Mouse (Mus musculus) CH12.LX (cell line): ENCODE data around the gene Tut7. TPM values are rescaled to one million over a fixed set of nuclear protein-coding genes. Genes with fewer than 3 reads are reported as not detected.

Experiments used
- DNase-seq: peaks from one replicate; pipeline ENCODE4 v3.0.0-alpha.2; 2013; ENCODE audit errors: extremely low read depth
- H3K27ac ChIP-seq: 2 replicates; pipeline ENCODE4 v1.5.1; 2012; ENCODE audit warnings: low read depth, mild to moderate bottlenecking, control low read depth, moderate library complexity; ENCODE audit not compliant: insufficient read depth
- H3K27me3 ChIP-seq: replicated peaks from 2 replicates; pipeline ENCODE3; 2012; ENCODE audit warnings: inconsistent platforms
- H3K36me3 ChIP-seq, 2 experiments: replicated peaks in 1 of 2; 2 replicates each; pipeline versions ENCODE3 to v1.6.1; 2012; ENCODE audit warnings: inconsistent platforms in 1 of 2, low read length in 1 of 2, mild to moderate bottlenecking in 1 of 2, mixed read lengths in 1 of 2, moderate library complexity in 1 of 2; ENCODE audit not compliant: control insufficient read depth in 1 of 2, insufficient read depth in 1 of 2
- H3K4me1 ChIP-seq, 2 experiments: 2 replicates each; pipeline ENCODE4 v1.6.1; 2012; ENCODE audit warnings: inconsistent platforms in 1 of 2, moderate library complexity in 1 of 2; ENCODE audit not compliant: insufficient read depth in 2 of 2, control insufficient read depth in 1 of 2
- H3K4me2 ChIP-seq: 2 replicates; pipeline ENCODE4 v1.6.1; 2012; ENCODE audit warnings: low read depth, mild to moderate bottlenecking, control low read depth; ENCODE audit not compliant: poor library complexity, insufficient read depth, severe bottlenecking
- H3K4me3 ChIP-seq, 3 experiments: fragments of 150-350 bp in 1 of 3; sonication (generic) in 1 of 3; replicated peaks in 1 of 3; 2 replicates each; pipeline versions ENCODE3 to v1.5.1; 2011 to 2012; ENCODE audit warnings: low read depth in 2 of 3, low read length in 2 of 3, mild to moderate bottlenecking in 2 of 3, moderate library complexity in 2 of 3, control low read depth in 1 of 3, improper control_type of control experiment in 1 of 3, inconsistent platforms in 1 of 3, mixed read lengths in 1 of 3; ENCODE audit not compliant: poor library complexity in 1 of 3
- H3K79me2 ChIP-seq: replicated peaks from 2 replicates; pipeline ENCODE4 v1.6.1; 2012; ENCODE audit warnings: mild to moderate bottlenecking, moderate library complexity; ENCODE audit not compliant: control insufficient read depth, poor library complexity, insufficient read depth, severe bottlenecking; ENCODE audit errors: extremely low read depth
- H3K9ac ChIP-seq: 2 replicates; pipeline ENCODE4 v1.6.1; 2012; ENCODE audit warnings: low read depth, mild to moderate bottlenecking, control low read depth, moderate library complexity; ENCODE audit not compliant: insufficient read depth
- H3K9me3 ChIP-seq: replicated peaks from 2 replicates; pipeline ENCODE3; 2012; ENCODE audit warnings: low read length, inconsistent platforms, mixed read lengths
- CHD1 ChIP-seq: IDR thresholded peaks from 2 replicates; pipeline ENCODE4 v1.6.1; 2012; ENCODE audit warnings: low read depth, low read length, improper control_type of control experiment, inconsistent platforms
- CTCF ChIP-seq, 2 experiments: IDR thresholded peaks in 1 of 2; conservative IDR thresholded peaks in 1 of 2; 2 replicates each; pipeline ENCODE4 v1.5.1; 2011 to 2012; ENCODE audit warnings: low read depth in 2 of 2, low read length in 2 of 2, improper control_type of control experiment in 1 of 2, inconsistent platforms in 1 of 2, mild to moderate bottlenecking in 1 of 2, moderate library complexity in 1 of 2
- EP300 ChIP-seq: IDR thresholded peaks from 2 replicates; pipeline ENCODE4 v1.6.1; 2011; ENCODE audit warnings: low read length, improper control_type of control experiment
- GABPA ChIP-seq: IDR thresholded peaks from 2 replicates; pipeline ENCODE4 v1.6.1; 2012; ENCODE audit warnings: low read depth, low read length, improper control_type of control experiment, inconsistent platforms; ENCODE audit not compliant: insufficient replicate concordance
- HCFC1 ChIP-seq: IDR thresholded peaks from 2 replicates; pipeline ENCODE4 v1.6.1; 2012; ENCODE audit warnings: low read depth, mild to moderate bottlenecking, inconsistent platforms, low read length, improper control_type of control experiment
- JUN ChIP-seq: IDR thresholded peaks from 2 replicates; pipeline ENCODE4 v1.6.1; 2011; ENCODE audit warnings: low read depth, mild to moderate bottlenecking, low read length, improper control_type of control experiment, moderate library complexity; ENCODE audit not compliant: insufficient read depth
- JUND ChIP-seq: conservative IDR thresholded peaks from 2 replicates; pipeline ENCODE4 v1.6.1; 2011; ENCODE audit warnings: low read depth, low read length, improper control_type of control experiment
- KAT2A ChIP-seq: IDR thresholded peaks from 2 replicates; pipeline ENCODE4 v1.6.1; 2012; ENCODE audit warnings: low read length, improper control_type of control experiment, inconsistent platforms; ENCODE audit not compliant: insufficient replicate concordance
- MAFK ChIP-seq: IDR thresholded peaks from 2 replicates; pipeline ENCODE4 v1.6.1; 2011; ENCODE audit warnings: low read length, improper control_type of control experiment; ENCODE audit not compliant: insufficient replicate concordance
- MXI1 ChIP-seq: IDR thresholded peaks from 2 replicates; pipeline ENCODE4 v1.6.1; 2011; ENCODE audit warnings: mild to moderate bottlenecking, low read depth, low read length, improper control_type of control experiment
- NELFE ChIP-seq: IDR thresholded peaks from 2 replicates; pipeline ENCODE4 v1.6.1; 2011; ENCODE audit warnings: low read depth, low read length, improper control_type of control experiment
- PAX5 ChIP-seq: IDR thresholded peaks from 2 replicates; pipeline ENCODE4 v1.6.1; 2012; ENCODE audit warnings: low read length, inconsistent platforms, mixed read lengths
- POLR2AphosphoS2 ChIP-seq: IDR thresholded peaks from 2 replicates; pipeline ENCODE4 v1.6.1; 2011; ENCODE audit warnings: low read depth, low read length, improper control_type of control experiment
- RAD21 ChIP-seq: IDR thresholded peaks from 2 replicates; pipeline ENCODE4 v1.6.1; 2011; ENCODE audit warnings: low read depth, mild to moderate bottlenecking, low read length, improper control_type of control experiment, moderate library complexity
- RCOR1 ChIP-seq: conservative IDR thresholded peaks from 2 replicates; pipeline ENCODE4 v1.6.1; 2012; ENCODE audit warnings: low read depth, mild to moderate bottlenecking, inconsistent platforms, low read length, improper control_type of control experiment
- SIN3A ChIP-seq: IDR thresholded peaks from 2 replicates; pipeline ENCODE4 v1.6.1; 2012; ENCODE audit warnings: low read length, improper control_type of control experiment, inconsistent platforms
- SMC3 ChIP-seq: IDR thresholded peaks from 2 replicates; pipeline ENCODE4 v1.6.1; 2011; ENCODE audit warnings: low read depth, low read length, improper control_type of control experiment
- UBTF ChIP-seq: IDR thresholded peaks from 2 replicates; pipeline ENCODE4 v1.6.1; 2012; ENCODE audit warnings: low read depth, mild to moderate bottlenecking, inconsistent platforms, low read length, improper control_type of control experiment, moderate library complexity
- USF2 ChIP-seq: conservative IDR thresholded peaks from 2 replicates; pipeline ENCODE4 v1.6.1; 2011; ENCODE audit warnings: low read depth, low read length, improper control_type of control experiment
- ZC3H11A ChIP-seq: IDR thresholded peaks from 2 replicates; pipeline ENCODE4 v1.6.1; 2012; ENCODE audit warnings: low read depth, mild to moderate bottlenecking, inconsistent platforms, low read length, improper control_type of control experiment
- ZKSCAN1 ChIP-seq: IDR thresholded peaks from 2 replicates; pipeline ENCODE4 v1.6.1; 2012; ENCODE audit warnings: low read depth, inconsistent platforms, low read length, improper control_type of control experiment, borderline replicate concordance
- ZMIZ1 ChIP-seq: IDR thresholded peaks from 2 replicates; pipeline ENCODE4 v1.6.1; 2012; ENCODE audit warnings: low read depth, mild to moderate bottlenecking, inconsistent platforms, low read length, improper control_type of control experiment
- dilution Hi-C: fragments of 300-500 bp; cut with MboI; formaldehyde crosslinking; loops from 2 replicates; pipeline ENCODE4 v1.14.3; 2020; ENCODE audit warnings: low sequenced_read_pairs; ENCODE audit not compliant: extremely low pct_unique_long_range_greater_than_20kb, extremely low pct_ligation_motif_present
- in situ Hi-C: fragments of 300-500 bp; cut with MboI; formaldehyde crosslinking; loops from 3 replicates; pipeline ENCODE4 v1.14.3; 2019; ENCODE audit warnings: low sequenced_read_pairs, low pct_ligation_motif_present, low pct_unique_long_range_greater_than_20kb, mixed read lengths
- polyA plus RNA-seq: library from polyadenylated mRNA; unstranded; fragments of >175 nt; gene quantifications from 2 replicates; pipeline ENCODE4 v1.2.1, GENCODE M21; 2012; ENCODE audit warnings: low read depth; ENCODE audit not compliant: insufficient read length
- total RNA-seq, 2 experiments: library from RNA; depleted of rRNA; stranded (reverse); fragments of 300-350 nt in 1 of 2; fragments of >200 nt in 1 of 2; gene quantifications; 2 replicates each; pipeline ENCODE4 v1.2.3; 2012 to 2014

Gene Tut7
- total and polyA plus RNA-seq, 3 experiments, result 14.3 to 21.6 (median 17.9) TPM

DNA sequence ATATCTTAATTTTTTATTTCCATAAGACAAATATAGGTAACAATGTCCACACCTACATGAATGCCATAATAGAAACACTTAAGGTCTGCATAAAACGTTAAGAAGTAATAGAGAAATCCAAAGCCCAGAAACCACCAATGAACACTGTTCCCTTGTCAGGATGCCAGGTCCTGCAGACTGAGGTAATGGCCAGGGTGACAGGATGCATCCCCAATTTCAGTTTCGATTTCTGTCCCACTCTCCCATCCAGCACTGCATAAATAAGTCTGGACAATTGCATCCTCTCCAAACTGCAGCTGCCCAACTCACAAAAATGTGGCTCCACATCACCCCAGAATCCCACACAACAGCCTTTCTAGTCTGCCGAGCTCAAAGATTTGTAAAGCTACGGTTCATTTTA is 2.8 kb downstream of the Tut7 start:
- Histone ChIP-seq H3K4me3 (peak overlapping the region; percentile 1 to 78 (median 32)), H3K27ac (no peak overlapping the region), H3K4me2 (peak overlapping the region; percentile 95), H3K9me3 (no peaks in the 10 kb centered on the region), H3K27me3 (peaks cover 2% of the 10 kb centered on the region), H3K36me3 (peaks cover 20 to 39% of the 10 kb centered on the region in 2 experiments), H3K9ac (0 out of 2 replicates have a peak overlapping the region, but pooled peaks have one; percentile 37), H3K79me2 (peaks cover 37% of the 10 kb centered on the region), H3K4me1 (peaks cover 11 to 43% of the 10 kb centered on the region in 2 experiments; a peak in 3 of 4 replicates)
- no peak for TF ChIP-seq GABPA
- no peak for TF ChIP-seq ZMIZ1
- no peak for TF ChIP-seq EP300
- no peak for TF ChIP-seq ZC3H11A
- no peak for TF ChIP-seq USF2
- no peak for TF ChIP-seq ZKSCAN1
- no peak for TF ChIP-seq CHD1
- no peak for TF ChIP-seq SMC3
- TF ChIP-seq POLR2AphosphoS2, result no peak
- no peak for TF ChIP-seq MXI1
- no peak for TF ChIP-seq PAX5
- in situ Hi-C loops, result no loop called here
- DNase-seq, result no peak
- dilution Hi-C loops, result no loop called here

- no peak overlapping the region for H3K4me2 ChIP-seq
Observed at GRCm38 (mm10) chr13:59817352-59817751, 5.6 kb downstream of the Tut7 start.

More at GRCm38 (mm10) chr13:59817352-59817751, 5.6 kb downstream of the Tut7 start:
- no peak overlapping the region for H3K4me3 ChIP-seq
- TF ChIP-seq UBTF, result no peak
- no peak for TF ChIP-seq CTCF (conservative IDR thresholded peaks at IDR 0.05 in 1 of 2, IDR thresholded peaks at IDR 0.05 in 1 of 2; ENCODE audit: low read depth in 2 of 2, low read length in 2 of 2)
- no peak for TF ChIP-seq SIN3A
- no peak for TF ChIP-seq MAFK
- TF ChIP-seq MXI1, result no peak
- TF ChIP-seq RAD21, result no peak
- TF ChIP-seq SMC3, result no peak
- TF ChIP-seq KAT2A, result no peak
- no peak for TF ChIP-seq USF2
- no peak for TF ChIP-seq EP300
- TF ChIP-seq RCOR1, result no peak
- TF ChIP-seq CHD1, result no peak
- TF ChIP-seq NELFE, result no peak
- no peak for TF ChIP-seq POLR2AphosphoS2
- TF ChIP-seq JUND, result no peak
- no peak for TF ChIP-seq HCFC1
- no peak for TF ChIP-seq PAX5
- TF ChIP-seq ZMIZ1, result no peak
- TF ChIP-seq JUN, result no peak
- TF ChIP-seq, all 38 proteins: peak for 0
- no peak for DNase-seq
- Histone ChIP-seq H3K9ac (no peak overlapping the region), H3K27me3 (no peaks in the 10 kb centered on the region), H3K36me3 (peaks cover 32 to 60% of the 10 kb centered on the region in 2 experiments), H3K79me2 (peaks cover 37% of the 10 kb centered on the region), H3K9me3 (no peaks in the 10 kb centered on the region), H3K27ac (no peak overlapping the region), H3K4me1 (peaks cover 7 to 38% of the 10 kb centered on the region in 2 experiments; a peak in 3 of 4 replicates)
- in situ Hi-C loops (no loop called here), dilution Hi-C loops (no loop called here)
